Mouse (Mus musculus) lung, embryonic 14.5 days (tissue): ENCODE data around the gene Creb1. TPM values are rescaled to one million over a fixed set of nuclear protein-coding genes. Genes with fewer than 3 reads are reported as not detected.
"Not testable (repeated sequence)": the region's sequence is repeated elsewhere in the genome, so short reads cannot be mapped to it uniquely, and the experiment has no call there.

Experiments used
- ATAC-seq: fragments of 200-750 bp; cut with Nextera tagmentation; 2 replicates; pipeline ENCODE4 v1.8.0; 2017; ENCODE audit warnings: mild to moderate bottlenecking, moderate TSS enrichment, moderate library complexity; ENCODE audit not compliant: insufficient read depth
- DNase-seq: peaks from one replicate; pipeline ENCODE4 v3.0.0-alpha.2; 2015
- H3K27ac ChIP-seq: fragments of 300-500 bp; sonication (generic); 2 replicates; pipeline ENCODE4 v1.5.1; 2014; ENCODE audit warnings: low read depth, mild to moderate bottlenecking, moderate library complexity
- H3K27me3 ChIP-seq: fragments of 300-500 bp; sonication (generic); 2 replicates; pipeline ENCODE4 v1.6.1; 2014; ENCODE audit warnings: low read length, control low read depth; ENCODE audit not compliant: insufficient read depth
- H3K36me3 ChIP-seq: fragments of 300-500 bp; sonication (generic); 2 replicates; pipeline ENCODE4 v1.6.1; 2014; ENCODE audit warnings: control low read depth; ENCODE audit not compliant: insufficient read depth
- H3K4me1 ChIP-seq: fragments of 300-500 bp; sonication (generic); 2 replicates; pipeline ENCODE4 v1.6.1; 2014; ENCODE audit warnings: antibody characterized with exemption, control low read depth; ENCODE audit not compliant: insufficient read depth
- H3K4me2 ChIP-seq: fragments of 300-500 bp; sonication (generic); 2 replicates; pipeline ENCODE4 v1.6.1; 2014; ENCODE audit warnings: mild to moderate bottlenecking
- H3K4me3 ChIP-seq: fragments of 300-500 bp; sonication (generic); 2 replicates; pipeline ENCODE4 v1.5.1; 2014; ENCODE audit warnings: low read depth, low read length
- H3K9ac ChIP-seq: fragments of 300-500 bp; sonication (generic); 2 replicates; pipeline ENCODE4 v1.6.1; 2014
- H3K9me3 ChIP-seq: fragments of 300-500 bp; sonication (generic); 2 replicates; pipeline ENCODE4 v1.6.1; 2016; ENCODE audit warnings: low read depth, low read length, control low read depth
- CTCF ChIP-seq: IDR thresholded peaks from 2 replicates; pipeline ENCODE4 v1.5.1; 2016; ENCODE audit warnings: antibody characterized with exemption, low read depth
- WGBS: fragments of 180-500 bp; shearing (Covaris S2); extraction: QIAGEN DNeasy Blood & Tissue Kit; methylation state at CpG from one replicate; pipeline ENCODE4 v1.1.7; 2014; 5-methylcytosine and 5-hydroxymethylcytosine counted together
- polyA plus RNA-seq: library from polyadenylated mRNA; unstranded; fragments of >200 nt; fragmentation: Nextera tagmentation; extraction: Ambion mirVana; gene quantifications from 2 replicates; pipeline ENCODE4 v1.2.1, GENCODE M21; 2014

Creb1 gene
- polyA plus RNA-seq, 1 experiment from 2014 or later = 52.3 TPM

- H3K4me1 ChIP-seq = no peaks in the 10 kb centered on the region
- H3K9ac ChIP-seq = no peak overlapping the region
- ATAC-seq = no peak
- H3K27me3 ChIP-seq = no peaks in the 10 kb centered on the region
- no peaks in the 10 kb centered on the region for H3K9me3 ChIP-seq
- no peak for DNase-seq
- H3K4me3 ChIP-seq = no peak overlapping the region
- TF ChIP-seq CTCF = no peak
- no peak overlapping the region for H3K27ac ChIP-seq
- no peaks in the 10 kb centered on the region for H3K36me3 ChIP-seq
- 84% methylated on average over 5 of the region's 5 CpGs for WGBS
- no peak overlapping the region for H3K4me2 ChIP-seq
Observed at GRCm38 (mm10) chr1:64543750-64544149, 11.3 kb downstream of the Creb1 start.

DNA sequence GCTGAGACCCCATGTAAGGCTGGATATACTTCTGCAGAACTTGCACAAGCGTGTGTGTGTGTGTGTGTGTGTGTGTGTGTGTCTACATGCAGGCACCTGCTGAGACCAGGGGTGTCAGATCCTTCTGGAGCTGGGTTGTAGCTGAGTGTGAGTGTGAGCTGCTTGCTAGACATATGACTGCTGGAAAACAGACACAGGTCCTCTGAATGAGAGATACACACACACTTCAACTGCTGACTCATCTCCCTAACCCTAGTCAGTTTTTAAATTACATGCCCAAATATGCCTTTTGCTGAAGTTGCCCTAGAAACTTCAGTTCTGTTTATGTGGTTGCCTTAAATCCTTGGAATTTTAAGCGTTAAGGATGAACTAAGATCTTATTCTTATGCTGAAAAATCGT, 13.6 kb downstream of the Creb1 start:
- H3K4me2 ChIP-seq = no peak overlapping the region
- H3K27ac ChIP-seq = no peak overlapping the region
- DNase-seq (no peak), ATAC-seq (no peak)
- H3K9ac ChIP-seq = no peak overlapping the region
- H3K36me3 ChIP-seq = no peaks in the 10 kb centered on the region
- H3K9me3 ChIP-seq = no peaks in the 10 kb centered on the region
- WGBS = 82% methylated on average over 3 of the region's 3 CpGs
- no peak overlapping the region for H3K4me3 ChIP-seq
- H3K4me1 ChIP-seq = no peaks in the 10 kb centered on the region
- no peaks in the 10 kb centered on the region for H3K27me3 ChIP-seq
- TF ChIP-seq CTCF = no peak

- H3K4me3 ChIP-seq = no peak overlapping the region
- no peaks in the 10 kb centered on the region for H3K27me3 ChIP-seq
- H3K4me2 ChIP-seq = no peak overlapping the region
- ATAC-seq (no peak), DNase-seq (no peak)
- no peak overlapping the region for H3K9ac ChIP-seq
- no peaks in the 10 kb centered on the region for H3K4me1 ChIP-seq
- peaks cover 15% of the 10 kb centered on the region; the same call in 1 of the 2 replicates for H3K36me3 ChIP-seq
- H3K27ac ChIP-seq = no peak overlapping the region
- TF ChIP-seq CTCF = no peak
- 93% methylated on average over 2 of the region's 2 CpGs for WGBS
- no peaks in the 10 kb centered on the region for H3K9me3 ChIP-seq
Observed at GRCm38 (mm10) chr1:64549380-64549779, 16.9 kb downstream of the Creb1 start.

DNA sequence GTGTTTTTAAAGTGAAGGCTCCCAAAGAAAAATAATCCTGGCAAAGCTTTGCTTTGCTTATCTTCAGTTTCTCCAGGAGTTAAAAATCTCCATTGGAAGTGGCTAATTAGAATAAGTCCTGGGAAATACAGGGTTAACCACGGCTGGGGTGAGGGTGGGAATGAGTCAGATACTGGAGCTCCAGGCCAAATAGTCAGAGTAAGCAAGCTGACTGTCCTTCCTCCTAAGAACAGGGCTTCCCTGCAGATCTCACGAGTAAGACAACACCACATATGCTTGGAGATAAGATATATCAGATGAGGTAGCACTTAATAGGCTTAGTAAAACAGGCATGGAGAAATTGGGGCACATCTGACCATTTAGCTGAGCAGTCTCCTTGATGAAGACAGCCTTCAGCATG, 19.5 kb downstream of the Creb1 start:
- DNase-seq (no peak), ATAC-seq (no peak)
- Histone ChIP-seq H3K27me3 (no peaks in the 10 kb centered on the region), H3K9me3 (no peaks in the 10 kb centered on the region), H3K4me3 (no peak overlapping the region), H3K27ac (no peak overlapping the region), H3K9ac (no peak overlapping the region), H3K4me1 (no peaks in the 10 kb centered on the region), H3K36me3 (peaks cover 27% of the 10 kb centered on the region), H3K4me2 (no peak overlapping the region)
- WGBS = 36% methylated on average over 2 of the region's 2 CpGs
- TF ChIP-seq CTCF = no peak

- no peaks in the 10 kb centered on the region for H3K27me3 ChIP-seq
- no peak overlapping the region for H3K9ac ChIP-seq
- no peak overlapping the region for H3K4me3 ChIP-seq
- WGBS = 96% methylated on average over 3 of the region's 3 CpGs
- no peak for TF ChIP-seq CTCF
- no peaks in the 10 kb centered on the region for H3K4me1 ChIP-seq
- H3K36me3 ChIP-seq = peaks cover 39% of the 10 kb centered on the region
- H3K27ac ChIP-seq = no peak overlapping the region
- H3K4me2 ChIP-seq = no peak overlapping the region
- no peak for DNase-seq
- ATAC-seq = no peak
- no peaks in the 10 kb centered on the region for H3K9me3 ChIP-seq
Observed at GRCm38 (mm10) chr1:64560105-64560504, 27.7 kb downstream of the Creb1 start.

GRCm38 (mm10) chr1:64568206-64568605, 35.8 kb downstream of the Creb1 start:
- Histone ChIP-seq H3K9me3 (no peaks in the 10 kb centered on the region), H3K27ac (no peak overlapping the region), H3K36me3 (peaks cover 51% of the 10 kb centered on the region), H3K4me2 (no peak overlapping the region), H3K4me1 (no peaks in the 10 kb centered on the region), H3K27me3 (no peaks in the 10 kb centered on the region), H3K4me3 (no peak overlapping the region), H3K9ac (no peak overlapping the region)
- ATAC-seq (no peak), DNase-seq (no peak)
- no peak for TF ChIP-seq CTCF

DNA sequence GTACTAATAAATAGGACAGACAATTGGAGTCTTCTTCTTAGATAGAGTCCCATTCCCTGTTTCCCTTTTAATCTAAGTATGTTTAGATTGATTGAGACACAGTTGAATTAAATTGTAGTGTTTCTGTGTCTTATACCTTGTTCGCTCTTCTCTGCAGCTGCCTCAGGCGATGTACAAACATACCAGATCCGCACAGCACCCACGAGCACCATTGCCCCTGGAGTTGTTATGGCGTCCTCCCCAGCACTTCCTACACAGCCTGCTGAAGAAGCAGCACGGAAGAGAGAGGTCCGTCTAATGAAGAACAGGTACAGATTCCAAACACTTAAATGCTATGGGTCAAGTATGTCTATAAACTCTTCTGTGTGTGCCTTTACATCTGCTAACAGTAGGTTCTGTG, 43.6 kb downstream of the Creb1 start:
- no peak overlapping the region for H3K27ac ChIP-seq
- no peaks in the 10 kb centered on the region for H3K4me1 ChIP-seq
- peaks cover 53% of the 10 kb centered on the region for H3K36me3 ChIP-seq
- no peak for ATAC-seq
- TF ChIP-seq CTCF = no peak
- no peaks in the 10 kb centered on the region for H3K9me3 ChIP-seq
- no peak overlapping the region for H3K4me2 ChIP-seq
- DNase-seq = no peak
- no peak overlapping the region for H3K4me3 ChIP-seq
- no peak overlapping the region for H3K9ac ChIP-seq
- 87% methylated on average over 7 of the region's 7 CpGs for WGBS
- no peaks in the 10 kb centered on the region for H3K27me3 ChIP-seq

GRCm38 (mm10) chr1:64576732-64577131, 44.3 kb downstream of the Creb1 start:
- H3K36me3 ChIP-seq = peaks cover 56% of the 10 kb centered on the region
- no peak overlapping the region for H3K9ac ChIP-seq
- TF ChIP-seq CTCF = no peak
- H3K27me3 ChIP-seq = no peaks in the 10 kb centered on the region
- DNase-seq (no peak), ATAC-seq (no peak)
- no peaks in the 10 kb centered on the region for H3K9me3 ChIP-seq
- H3K27ac ChIP-seq = no peak overlapping the region
- H3K4me1 ChIP-seq = no peaks in the 10 kb centered on the region
- H3K4me3 ChIP-seq = no peak overlapping the region
- no peak overlapping the region for H3K4me2 ChIP-seq
- 73% methylated on average over 2 of the region's 2 CpGs for WGBS

DNA sequence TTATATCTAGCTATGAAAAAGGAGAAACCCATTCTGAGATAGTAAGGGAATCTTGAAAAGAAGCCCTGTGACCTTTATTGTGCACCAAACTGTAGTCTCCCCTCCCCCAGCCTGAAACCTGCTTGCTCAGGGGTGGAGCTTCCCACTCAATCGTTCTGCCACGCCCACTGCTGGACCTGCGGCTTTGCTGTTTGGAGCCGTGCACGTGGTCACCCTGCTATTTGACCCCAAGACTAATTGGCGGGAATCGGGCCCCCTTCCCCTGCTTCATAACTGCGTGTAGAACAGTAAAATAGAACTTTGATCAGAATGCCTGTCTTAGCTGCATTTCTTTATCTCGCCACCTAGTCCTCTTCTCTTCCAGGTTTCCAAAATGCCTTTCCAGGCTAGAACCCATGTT, 45.5 kb downstream of the Creb1 start:
- H3K36me3 ChIP-seq = peaks cover 57% of the 10 kb centered on the region
- not testable (repeated sequence) for ATAC-seq

More for the DNA sequence above, 45.5 kb downstream of the Creb1 start:
- DNase-seq, H3K9ac ChIP-seq, H3K27me3 ChIP-seq, H3K4me1 ChIP-seq, H3K9me3 ChIP-seq, H3K4me2 ChIP-seq, H3K27ac ChIP-seq, H3K4me3 ChIP-seq: not testable (repeated sequence)
- 56% methylated on average over 9 of the region's 9 CpGs for WGBS
